Mouse (Mus musculus): ENCODE results near the gene Ube2r2.

The Ube2r2 gene

DNA sequence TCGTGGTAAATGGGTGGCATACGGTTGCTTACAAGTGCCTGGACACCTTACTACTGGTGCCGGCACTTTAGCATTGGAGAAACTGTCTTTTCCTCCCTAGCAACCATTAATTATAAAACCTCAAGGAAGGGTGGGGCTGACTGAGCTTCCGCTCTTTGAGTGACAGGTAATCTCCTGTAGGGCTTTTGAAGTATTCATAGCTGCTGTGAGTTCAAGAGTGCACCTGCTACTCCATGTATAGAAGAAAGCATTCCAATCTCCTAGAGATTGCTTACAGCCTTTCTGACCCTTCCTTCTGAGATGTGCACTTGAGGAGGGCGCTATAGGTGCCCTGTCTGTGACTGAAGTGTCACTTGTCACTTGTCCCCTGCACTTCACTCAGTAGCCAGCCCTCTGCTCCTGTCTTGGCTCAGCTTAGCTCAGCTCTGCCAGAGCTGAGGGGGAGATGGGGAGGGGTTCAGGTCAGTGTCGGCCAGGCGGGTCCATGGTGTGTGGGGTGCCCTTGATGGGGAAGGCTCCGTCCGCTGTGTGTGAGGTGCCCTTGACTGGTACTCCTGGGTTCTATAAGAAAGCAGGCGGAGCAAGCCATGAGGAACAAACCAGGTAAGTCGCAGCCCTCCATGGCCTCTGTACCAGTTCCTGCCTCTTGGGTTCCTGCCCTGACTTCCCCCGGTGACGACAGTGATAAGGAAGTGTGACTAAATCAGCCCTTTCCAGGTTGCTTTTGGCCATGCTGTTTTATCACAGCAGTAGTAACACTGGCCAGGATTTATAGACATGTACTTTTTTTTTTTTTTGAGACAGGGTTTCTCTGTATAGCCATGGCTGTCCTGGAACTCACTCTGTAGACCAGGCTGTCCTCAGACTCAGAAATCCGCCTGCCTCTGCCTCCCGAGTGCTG lies 44.5 kb downstream of the Ube2r2 start:
- no peak for DNase-seq (ENCODE audit: low spot score in 2 of 2)

GRCm38 (mm10) chr4:41189809-41190208 lies 54.3 kb downstream of the Ube2r2 start:
- DNase-seq (ENCODE audit: low spot score in 2 of 2): no peak

- DNase-seq (ENCODE audit: low spot score in 2 of 2): no peak
Measured at GRCm38 (mm10) chr4:41192544-41193512, 57.3 kb downstream of the Ube2r2 start.

GRCm38 (mm10) chr4:41195328-41195727 lies 59.8 kb downstream of the Ube2r2 start:
- DNase-seq (ENCODE audit: low spot score in 2 of 2): no peak

GRCm38 (mm10) chr4:41196861-41197610 lies 61.5 kb downstream of the Ube2r2 start:
- DNase-seq (ENCODE audit: low spot score in 2 of 2): peak in 1 of 2 experiments; percentile 57

- no peak for DNase-seq (ENCODE audit: low spot score in 2 of 2)
Measured at GRCm38 (mm10) chr4:41202135-41202534, 66.6 kb downstream of the Ube2r2 start.

GRCm38 (mm10) chr4:41205751-41206150 lies 70.2 kb downstream of the Ube2r2 start:
- DNase-seq (ENCODE audit: low spot score in 2 of 2): no peak

DNA sequence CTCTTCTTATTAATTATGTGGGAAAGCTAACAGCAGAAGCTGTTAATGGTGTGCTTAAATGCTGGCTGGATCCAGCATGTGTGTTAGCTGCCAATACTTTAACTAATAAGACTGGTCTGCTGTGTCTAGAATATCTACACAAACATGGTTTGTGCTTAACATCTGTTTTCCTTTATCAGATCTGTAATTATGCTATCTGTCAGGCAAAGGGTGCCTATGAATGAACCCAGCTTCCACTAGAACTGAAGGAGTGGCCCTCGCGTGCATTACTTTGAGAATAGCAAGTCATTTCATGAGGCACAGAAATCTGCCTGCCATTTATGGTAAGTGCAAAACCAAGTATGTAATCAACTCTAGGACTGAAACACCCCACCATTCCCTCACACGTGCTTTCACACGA lies 72.5 kb downstream of the Ube2r2 start:
- no peak for DNase-seq (ENCODE audit: low spot score in 2 of 2)

GRCm38 (mm10) chr4:41225412-41225811 lies 89.9 kb downstream of the Ube2r2 start:
- no peak for DNase-seq (ENCODE audit: low spot score in 2 of 2)

DNA sequence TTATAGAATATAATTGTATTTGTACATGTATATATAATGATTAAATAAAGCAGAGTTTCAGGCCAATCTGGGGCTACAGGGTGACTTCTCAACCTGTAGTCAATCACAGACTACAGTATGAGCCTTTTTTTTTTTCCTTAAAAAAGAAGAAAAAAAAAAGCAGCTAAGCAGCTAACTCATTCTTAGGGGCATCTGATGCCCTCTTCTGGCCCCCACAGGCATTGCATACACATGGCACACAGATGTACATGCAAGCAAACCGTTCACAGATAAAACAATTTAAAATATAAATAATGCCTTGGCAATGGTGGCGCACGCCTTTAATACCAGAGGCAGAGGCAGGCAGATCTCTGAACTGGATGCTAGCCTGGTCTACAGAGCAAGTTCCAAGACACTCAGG lies 90.8 kb downstream of the Ube2r2 start:
- peak; percentile 62 to 69 for DNase-seq (ENCODE audit: low spot score in 2 of 2)

DNA sequence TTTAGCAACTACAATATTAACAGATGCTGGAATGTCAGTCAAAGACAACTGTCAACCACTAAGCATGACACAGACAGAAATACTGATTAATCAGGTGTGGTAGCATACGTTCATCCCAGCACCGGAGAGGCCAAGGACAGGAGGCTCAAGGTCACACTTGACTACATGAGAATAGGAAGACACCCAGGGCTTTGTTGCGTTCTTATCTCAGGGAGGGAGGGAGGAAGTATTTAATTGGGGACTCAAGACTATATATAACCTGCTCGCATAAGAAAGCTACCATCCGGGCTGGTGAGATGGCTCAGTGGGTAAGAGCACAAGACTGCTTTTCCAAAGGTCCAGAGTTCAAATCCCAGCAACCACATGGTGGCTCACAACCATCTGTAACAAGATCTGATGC lies 100.1 kb downstream of the Ube2r2 start:
- no peak for DNase-seq (ENCODE audit: low spot score in 2 of 2)

DNA sequence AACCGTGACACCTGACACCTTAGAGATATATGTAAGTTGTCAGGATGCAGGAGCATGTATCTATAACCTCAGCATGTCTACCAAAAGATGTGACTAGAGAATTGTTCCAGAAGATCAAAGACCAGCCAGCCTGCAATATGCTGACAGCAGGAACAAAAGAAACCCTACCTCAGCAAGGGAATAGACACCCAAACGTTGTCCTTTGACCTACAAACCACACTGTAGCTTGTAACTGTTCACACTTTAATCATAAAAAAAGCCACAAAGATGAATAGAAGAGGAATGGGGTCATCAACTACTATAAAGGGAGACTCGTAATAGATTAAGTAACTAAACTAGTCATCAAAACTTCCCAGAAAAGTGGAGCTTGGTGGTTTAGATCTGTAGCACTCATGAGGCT lies 105.4 kb downstream of the Ube2r2 start:
- no peak for DNase-seq (ENCODE audit: low spot score in 2 of 2)
